Mouse (Mus musculus) olfactory bulb, adult 2 months (tissue): ENCODE measurements at regions not wholly inside any gene's neighbourhood (a gene's known extent, or its start where the extent isn't known, plus 50 kb on each side); places are given as distances from the start of the nearest gene placed in this dataset.

ENCODE experiments used
- H3K27ac ChIP-seq: fragments of 200-500 bp; 2 replicates; pipeline ENCODE4 v1.5.1; 2012; ENCODE audit warnings: low read depth, low read length; ENCODE audit not compliant: insufficient read depth
- H3K4me1 ChIP-seq: fragments of 200-500 bp; 2 replicates; pipeline ENCODE4 v1.6.1; 2012; ENCODE audit warnings: low read length; ENCODE audit not compliant: control insufficient read depth, insufficient read depth
- H3K4me3 ChIP-seq: fragments of 200-500 bp; 2 replicates; pipeline ENCODE4 v1.5.1; 2012; ENCODE audit warnings: mild to moderate bottlenecking, low read depth, low read length, moderate library complexity; ENCODE audit not compliant: insufficient read depth
- CTCF ChIP-seq: fragments of 200-500 bp; IDR thresholded peaks from 2 replicates; pipeline ENCODE4 v1.5.1; 2012; ENCODE audit warnings: low read depth, mild to moderate bottlenecking, low read length, moderate library complexity; ENCODE audit not compliant: insufficient read depth
- POLR2A ChIP-seq: fragments of 200-500 bp; IDR thresholded peaks from 2 replicates; pipeline ENCODE4 v1.6.1; 2012; ENCODE audit warnings: mild to moderate bottlenecking, low read depth, low read length, moderate library complexity; ENCODE audit not compliant: insufficient read depth
- WGBS: fragments of 180-500 bp; shearing (Covaris S2); methylation state at CpG from one replicate; pipeline ENCODE4 v1.1.7; 2018; 5-methylcytosine and 5-hydroxymethylcytosine counted together

- Histone ChIP-seq H3K27ac (no peak overlapping the region), H3K4me1 (peaks cover 15% of the 10 kb centered on the region), H3K4me3 (no peak overlapping the region)
- TF ChIP-seq CTCF (no peak), POLR2A (no peak)
- 89% methylated on average over 9 of the region's 9 CpGs for WGBS
These were observed 160.5 kb downstream of the Zfp36l2 start for GRCm38 (mm10) chr17:84027275-84027674.

DNA sequence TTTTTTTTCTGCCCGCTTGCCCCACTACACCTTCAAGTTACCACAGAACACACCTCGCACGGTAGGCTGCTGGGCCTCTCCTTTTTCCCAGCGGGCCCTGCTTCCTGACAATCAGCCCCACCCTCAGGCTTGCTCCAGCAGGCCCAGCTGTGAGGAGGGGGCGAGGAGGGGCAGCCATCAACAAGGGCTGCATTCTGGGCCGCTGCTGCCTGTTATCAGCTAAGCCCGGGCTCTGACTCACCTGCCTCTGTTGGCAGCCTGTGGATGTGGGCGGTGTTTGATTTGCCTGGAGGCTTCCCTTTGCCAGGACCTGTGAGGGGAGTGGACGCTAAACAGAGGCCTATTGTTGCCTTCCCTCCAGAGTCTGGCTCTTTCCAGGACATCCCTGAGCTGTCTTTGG, 161.6 kb downstream of the Zfp36l2 start:
- Histone ChIP-seq H3K4me3 (no peak overlapping the region), H3K4me1 (peaks cover 15% of the 10 kb centered on the region), H3K27ac (no peak overlapping the region)
- no peak for TF ChIP-seq POLR2A
- TF ChIP-seq CTCF = no peak
- 42% methylated on average over 9 of the region's 9 CpGs for WGBS

GRCm38 (mm10) chr17:84022358-84022757, 165.4 kb downstream of the Zfp36l2 start:
- H3K27ac ChIP-seq = no peak overlapping the region
- whole genome bisulfite sequencing = 93% methylated on average over 7 of the region's 7 CpGs
- no peak for TF ChIP-seq CTCF
- no peak overlapping the region for H3K4me3 ChIP-seq
- peaks cover 6% of the 10 kb centered on the region; the same call in 1 of the 2 replicates for H3K4me1 ChIP-seq

- peaks cover 7% of the 10 kb centered on the region for H3K4me1 ChIP-seq
- H3K27ac ChIP-seq = no peak overlapping the region
- 89% methylated on average over 1 of the region's 1 CpGs for WGBS
- no peak overlapping the region for H3K4me3 ChIP-seq
- TF ChIP-seq POLR2A = no peak
- no peak for TF ChIP-seq CTCF
These were observed 168.9 kb downstream of the Zfp36l2 start for GRCm38 (mm10) chr17:84018817-84019216.

- WGBS = 72% methylated on average over 4 of the region's 4 CpGs
- TF ChIP-seq POLR2A (no peak), CTCF (no peak)
- peaks cover 10% of the 10 kb centered on the region for H3K4me1 ChIP-seq
- no peak overlapping the region for H3K27ac ChIP-seq
- no peak overlapping the region for H3K4me3 ChIP-seq
These were observed 169.9 kb downstream of the Zfp36l2 start for GRCm38 (mm10) chr17:84017891-84018290.

DNA sequence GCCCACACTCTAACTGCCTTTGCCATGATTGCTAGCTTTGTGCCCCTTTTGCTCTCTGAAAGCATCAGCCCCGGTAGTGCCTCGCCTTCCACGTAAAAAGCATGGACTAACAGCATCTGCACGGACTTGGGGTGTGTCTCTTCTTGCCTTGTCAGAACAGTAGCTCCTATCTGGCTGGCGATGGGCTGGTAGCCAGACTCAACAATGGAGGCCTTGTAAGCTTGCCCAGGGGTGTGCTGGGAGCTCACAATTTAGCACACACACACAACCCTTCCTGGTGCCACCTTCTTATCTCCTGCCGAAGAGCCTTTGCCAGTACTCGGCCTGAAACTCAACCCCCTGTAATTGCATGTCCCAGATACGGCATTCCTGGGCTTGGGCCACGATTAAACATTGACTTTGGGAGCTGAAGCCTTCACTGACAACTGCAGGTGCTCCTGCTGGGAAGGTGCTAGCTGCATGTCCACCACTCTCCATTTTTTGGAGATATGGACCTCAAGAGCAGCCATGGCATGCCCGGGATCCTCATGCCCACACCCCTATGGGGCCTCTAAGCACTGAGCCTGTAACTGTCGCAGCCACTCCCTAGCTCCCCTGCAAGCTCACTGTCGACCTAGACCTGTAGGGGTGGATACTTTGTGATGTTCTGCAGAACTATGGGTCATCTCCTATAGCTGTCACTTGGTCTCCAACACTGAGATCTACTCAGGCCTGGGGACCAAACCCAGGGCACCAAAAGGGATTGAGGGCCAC, 166.7 kb upstream of the Haao start:
- 63% methylated on average over 12 of the region's 12 CpGs for WGBS
- H3K27ac ChIP-seq = no peak overlapping the region

DNA sequence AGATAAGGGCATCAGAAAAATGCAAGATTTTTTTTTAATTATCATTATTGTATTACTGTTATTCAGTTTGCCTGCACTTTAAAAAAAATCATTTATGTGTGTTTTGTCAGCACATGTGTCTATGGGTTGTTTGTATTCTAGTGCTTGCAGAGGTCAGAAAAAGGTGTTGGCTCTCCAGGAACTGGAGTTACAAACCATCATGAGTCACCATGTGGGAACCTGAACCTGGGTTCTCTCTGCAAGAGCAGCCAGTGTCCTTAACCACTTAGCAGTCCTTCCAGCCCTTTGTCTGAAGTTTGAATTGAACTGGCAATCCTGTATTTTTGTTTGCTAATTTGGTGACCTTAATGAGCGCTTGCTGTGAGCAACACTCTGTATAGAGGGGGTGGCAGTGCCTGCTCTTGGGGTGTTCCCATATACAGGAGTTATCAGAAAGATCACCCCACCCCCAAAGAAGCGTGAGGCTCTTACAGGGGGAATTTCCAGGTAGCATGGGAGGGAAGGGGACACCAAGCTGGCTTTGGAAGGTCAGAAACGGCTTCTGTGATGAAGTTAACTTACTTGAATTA, 162.8 kb upstream of the Haao start:
- Histone ChIP-seq H3K27ac (no peak overlapping the region), H3K4me3 (no peak overlapping the region), H3K4me1 (peaks cover 12% of the 10 kb centered on the region)
- TF ChIP-seq POLR2A (no peak), CTCF (no peak)
- 75% methylated on average over 3 of the region's 3 CpGs for WGBS

More for the DNA sequence above, 166.7 kb upstream of the Haao start:
- no peak overlapping the region for H3K4me3 ChIP-seq
- H3K4me1 ChIP-seq = peaks cover 12% of the 10 kb centered on the region
- no peak for TF ChIP-seq CTCF
- no peak for TF ChIP-seq POLR2A

GRCm38 (mm10) chr17:84009966-84010365, 162.2 kb upstream of the Haao start:
- H3K4me1 ChIP-seq = peaks cover 12% of the 10 kb centered on the region
- no peak overlapping the region for H3K27ac ChIP-seq
- WGBS = 91% methylated on average over 7 of the region's 7 CpGs
- no peak overlapping the region for H3K4me3 ChIP-seq
- TF ChIP-seq POLR2A (no peak), CTCF (no peak)

- H3K4me3 ChIP-seq = no peak overlapping the region
- 65% methylated on average over 8 of the region's 8 CpGs for WGBS
- no peak for TF ChIP-seq POLR2A
- TF ChIP-seq CTCF = no peak
- H3K27ac ChIP-seq = peak overlapping the region; percentile 14
- H3K4me1 ChIP-seq = peaks cover 10% of the 10 kb centered on the region
These were observed 161.4 kb upstream of the Haao start for GRCm38 (mm10) chr17:84009194-84009593.
